6 mouse cellular contexts compared by ENCODE assay signal in the genomic region with DNA sequence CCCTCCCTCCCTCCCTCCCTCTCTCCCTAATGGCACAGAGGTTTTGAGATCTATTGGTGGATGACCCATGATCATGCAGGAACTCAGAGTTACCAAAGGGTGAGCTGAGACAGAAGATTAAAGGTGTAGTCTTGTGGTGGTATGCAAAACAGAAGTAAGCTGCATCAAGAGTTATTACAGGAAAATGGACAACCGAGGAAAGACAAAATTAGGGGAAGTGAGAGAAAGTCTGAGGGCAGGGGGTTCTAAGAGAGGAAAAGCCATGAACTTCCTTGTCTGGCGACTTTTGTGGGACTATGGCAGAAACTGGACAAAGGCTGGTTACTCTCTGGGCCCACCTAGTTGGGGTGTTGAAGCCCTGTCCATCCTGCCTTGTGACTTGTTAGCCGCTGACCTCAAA.
DNase-seq lines count a peak whose midpoint lies in the region; ATAC-seq lines count a peak whose summit lies in the region.

No protein-coding gene starts in this region.

- peak; percentile 67 for ATAC-seq in common myeloid progenitor, adult 5-6 weeks (replicated peaks; ENCODE audit: low read depth, poor library complexity, severe bottlenecking)
- peak; percentile 65 for ATAC-seq in granulocyte monocyte progenitor cell, adult 5-6 weeks (replicated peaks; ENCODE audit: poor library complexity, severe bottlenecking)
- peak; percentile 65 for ATAC-seq in megakaryocyte, adult 5-6 weeks (ENCODE audit: poor library complexity, severe bottlenecking)
- peak; percentile 54 for ATAC-seq in megakaryocyte progenitor cell, adult 5-6 weeks (replicated peaks; ENCODE audit: poor library complexity)
- peak; percentile 19; the same call in 1 of the 2 replicates for ATAC-seq in monocyte, adult 5-6 weeks (replicated peaks; ENCODE audit: insufficient number of reproducible peaks, low FRiP score, low TSS enrichment, poor library complexity, severe bottlenecking)

- DNase-seq in heart, adult 11 months: peak; percentile 33

Comparison
In these comparisons a context has a peak if more than half of its experiments do, and no peak if none do; other contexts are left out.
1. Peak in every context shown above with its lines: DNase-seq and ATAC-seq.